Mouse (Mus musculus): ENCODE results near the gene Olfr1508. TPM values are rescaled to one million over a fixed set of nuclear protein-coding genes. Genes with fewer than 3 reads are reported as not detected.

Olfr1508 gene
- total RNA-seq (2014; rRNA removed) (0.05 TPM in 1 of 2 replicates, not detected in the other), polyA plus RNA-seq (2015; fragmentation: Nextera tagmentation; extraction: Ambion mirVana) (not detected in 2 replicates)

- no peak for ATAC-seq (ENCODE audit: low FRiP score)
- no peaks in the 10 kb centered on the region for H3K9me3 ChIP-seq (ENCODE audit: low read length)
- H3K4me1 ChIP-seq (ENCODE audit: insufficient read depth, low read length), result no peaks in the 10 kb centered on the region
- H3K4me2 ChIP-seq (ENCODE audit: low read depth, low read length, poor library complexity, severe bottlenecking), result no peak within 1 kb of the TSS
- no peak within 1 kb of the TSS for H3K27ac ChIP-seq (ENCODE audit: low read depth, low read length)
- H3K9ac ChIP-seq (replicated peaks; ENCODE audit: low read length, poor library complexity, severe bottlenecking), result no peak within 1 kb of the TSS
- no peak for TF ChIP-seq CTCF (IDR thresholded peaks at IDR 0.05)
- no peak for DNase-seq (ENCODE audit: low spot score)
- no peaks in the 10 kb centered on the region for H3K27me3 ChIP-seq (ENCODE audit: insufficient read depth, low read length)
- no peaks in the 10 kb centered on the region for H3K36me3 ChIP-seq (ENCODE audit: insufficient read depth, low read length)
- no peak within 1 kb of the TSS for H3K4me3 ChIP-seq (ENCODE audit: low read depth, low read length)
- WGBS, result 58% methylated on average over 2 of the region's 2 CpGs
Measured at GRCm38 (mm10) chr14:52467395-52467794, at the start of gene Olfr1508. Gene Olfr1508, minus strand, starts transcription at chr14:52467495.

GRCm38 (mm10) chr14:52495516-52495915, 28.2 kb upstream of the Olfr1508 start, which contains the start of gene Olfr1507:
Gene Olfr1507, minus strand, starts transcription at chr14:52495749.
- no peak for DNase-seq (ENCODE audit: low spot score)
- no peaks in the 10 kb centered on the region for H3K9me3 ChIP-seq (ENCODE audit: low read length)
- no peak within 1 kb of the TSS for H3K4me3 ChIP-seq (ENCODE audit: low read depth, low read length)
- no peak for TF ChIP-seq CTCF (IDR thresholded peaks at IDR 0.05)
- no peak within 1 kb of the TSS for H3K9ac ChIP-seq (replicated peaks; ENCODE audit: low read length, poor library complexity, severe bottlenecking)
- H3K27me3 ChIP-seq (ENCODE audit: insufficient read depth, low read length), result no peaks in the 10 kb centered on the region
- 83% methylated on average over 4 of the region's 4 CpGs for WGBS
- H3K27ac ChIP-seq (ENCODE audit: low read depth, low read length), result no peak within 1 kb of the TSS
- H3K4me2 ChIP-seq (ENCODE audit: low read depth, low read length, poor library complexity, severe bottlenecking), result no peak within 1 kb of the TSS
- no peaks in the 10 kb centered on the region for H3K36me3 ChIP-seq (ENCODE audit: insufficient read depth, low read length)
- no peaks in the 10 kb centered on the region for H3K4me1 ChIP-seq (ENCODE audit: insufficient read depth, low read length)
- no peak for ATAC-seq (ENCODE audit: low FRiP score)

- no peak for TF ChIP-seq CTCF (IDR thresholded peaks at IDR 0.05)
- Histone ChIP-seq H3K4me1 (ENCODE audit: insufficient read depth, low read length) (no peaks in the 10 kb centered on the region), H3K9me3 (ENCODE audit: low read length) (no peaks in the 10 kb centered on the region), H3K9ac (replicated peaks; ENCODE audit: low read length, poor library complexity, severe bottlenecking) (no peak overlapping the region), H3K4me2 (ENCODE audit: low read depth, low read length, poor library complexity, severe bottlenecking) (no peak overlapping the region), H3K4me3 (ENCODE audit: low read depth, low read length) (no peak overlapping the region), H3K27me3 (ENCODE audit: insufficient read depth, low read length) (no peaks in the 10 kb centered on the region), H3K36me3 (ENCODE audit: insufficient read depth, low read length) (no peaks in the 10 kb centered on the region), H3K27ac (ENCODE audit: low read depth, low read length) (no peak overlapping the region)
- no peak for ATAC-seq (ENCODE audit: low FRiP score)
- no peak for DNase-seq (ENCODE audit: low spot score)
- 81% methylated on average over 1 of the region's 1 CpGs for WGBS
Measured at GRCm38 (mm10) chr14:52465738-52466137, 1.6 kb downstream of the Olfr1508 start.

- no peak for TF ChIP-seq CTCF (IDR thresholded peaks at IDR 0.05)
- H3K27ac ChIP-seq (ENCODE audit: low read depth, low read length), result no peak overlapping the region
- H3K9ac ChIP-seq (replicated peaks; ENCODE audit: low read length, poor library complexity, severe bottlenecking), result no peak overlapping the region
- no peaks in the 10 kb centered on the region for H3K9me3 ChIP-seq (ENCODE audit: low read length)
- H3K4me1 ChIP-seq (ENCODE audit: insufficient read depth, low read length), result no peaks in the 10 kb centered on the region
- H3K36me3 ChIP-seq (ENCODE audit: insufficient read depth, low read length), result no peaks in the 10 kb centered on the region
- H3K4me2 ChIP-seq (ENCODE audit: low read depth, low read length, poor library complexity, severe bottlenecking), result no peak overlapping the region
- no peak overlapping the region for H3K4me3 ChIP-seq (ENCODE audit: low read depth, low read length)
- ATAC-seq (ENCODE audit: low FRiP score) (no peak), DNase-seq (ENCODE audit: low spot score) (no peak)
- H3K27me3 ChIP-seq (ENCODE audit: insufficient read depth, low read length), result no peaks in the 10 kb centered on the region
Measured at GRCm38 (mm10) chr14:52461928-52462327, 5.4 kb downstream of the Olfr1508 start.

GRCm38 (mm10) chr14:52451138-52451537, 16.2 kb downstream of the Olfr1508 start:
- Histone ChIP-seq H3K9ac (replicated peaks; ENCODE audit: low read length, poor library complexity, severe bottlenecking) (no peak overlapping the region), H3K4me3 (ENCODE audit: low read depth, low read length) (no peak overlapping the region), H3K27ac (ENCODE audit: low read depth, low read length) (no peak overlapping the region), H3K36me3 (ENCODE audit: insufficient read depth, low read length) (no peaks in the 10 kb centered on the region), H3K4me2 (ENCODE audit: low read depth, low read length, poor library complexity, severe bottlenecking) (no peak overlapping the region), H3K27me3 (ENCODE audit: insufficient read depth, low read length) (no peaks in the 10 kb centered on the region), H3K9me3 (ENCODE audit: low read length) (no peaks in the 10 kb centered on the region), H3K4me1 (ENCODE audit: insufficient read depth, low read length) (no peaks in the 10 kb centered on the region)
- TF ChIP-seq CTCF (IDR thresholded peaks at IDR 0.05), result no peak
- ATAC-seq (ENCODE audit: low FRiP score), result no peak
- 91% methylated on average over 8 of the region's 8 CpGs for WGBS
- DNase-seq (ENCODE audit: low spot score), result no peak

GRCm38 (mm10) chr14:52442690-52443089, 24.6 kb downstream of the Olfr1508 start, which contains the start of gene Olfr1509:
Gene Olfr1509, plus strand, starts transcription at chr14:52442990.
- no peak for ATAC-seq (ENCODE audit: low FRiP score)
- H3K9me3 ChIP-seq (ENCODE audit: low read length), result no peaks in the 10 kb centered on the region
- no peaks in the 10 kb centered on the region for H3K27me3 ChIP-seq (ENCODE audit: insufficient read depth, low read length)
- H3K4me1 ChIP-seq (ENCODE audit: insufficient read depth, low read length), result no peaks in the 10 kb centered on the region
- H3K4me2 ChIP-seq (ENCODE audit: low read depth, low read length, poor library complexity, severe bottlenecking), result no peak within 1 kb of the TSS
- TF ChIP-seq CTCF (IDR thresholded peaks at IDR 0.05), result no peak
- no peak within 1 kb of the TSS for H3K27ac ChIP-seq (ENCODE audit: low read depth, low read length)
- no peaks in the 10 kb centered on the region for H3K36me3 ChIP-seq (ENCODE audit: insufficient read depth, low read length)
- H3K4me3 ChIP-seq (ENCODE audit: low read depth, low read length), result no peak within 1 kb of the TSS
- DNase-seq (ENCODE audit: low spot score), result no peak
- H3K9ac ChIP-seq (replicated peaks; ENCODE audit: low read length, poor library complexity, severe bottlenecking), result no peak within 1 kb of the TSS
